Mouse (Mus musculus): ENCODE measurements around the gene Mxd3.

DNA sequence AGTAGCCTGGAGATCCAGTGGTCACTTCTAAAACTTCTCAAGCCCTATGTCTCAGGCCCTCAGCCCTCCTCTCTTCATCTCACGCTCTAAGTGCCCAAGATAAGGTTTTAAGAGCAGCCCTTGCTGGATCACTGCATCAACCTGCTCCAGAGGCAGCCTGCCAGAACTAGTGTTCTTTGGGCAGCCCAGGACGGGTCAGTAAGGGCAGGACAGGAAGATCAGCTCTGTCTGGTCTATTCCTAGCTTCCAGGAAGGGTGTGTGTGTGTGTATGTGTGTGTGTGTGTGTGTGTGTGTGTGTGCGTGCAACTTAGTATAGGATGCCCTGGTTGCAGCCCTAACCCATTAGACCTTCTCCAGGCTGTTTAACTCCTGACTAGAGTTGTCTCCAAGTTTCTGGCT is 40.6 kb upstream of the Mxd3 start:
- no peak for TF ChIP-seq CTCF (IDR thresholded peaks at IDR 0.05)
- TF ChIP-seq EP300 (IDR thresholded peaks at IDR 0.05), result 0 out of 2 replicates have a peak, but pooled peaks have one; percentile 3

All from lung, postnatal 0 days (tissue).